Mouse (Mus musculus): ENCODE results near the gene Aup1.

GRCm38 (mm10) chr6:83043561-83043960 is 10.8 kb upstream of the Aup1 start:
- TF ChIP-seq TAL1 (IDR thresholded peaks at IDR 0.05; ENCODE audit: low read length), result no peak
- TF ChIP-seq GATA1 (IDR thresholded peaks at IDR 0.05; ENCODE audit: low read length), result no peak

Data from erythroblast, embryonic 14.5 days (primary cell).